Mouse (Mus musculus) liver, embryonic 14.5 days (tissue): ENCODE results near the gene Ramp2.

ENCODE experiments used
- CTCF ChIP-seq: IDR thresholded peaks from 2 replicates; pipeline ENCODE4 v1.5.1; 2016; ENCODE audit warnings: antibody characterized with exemption, low read depth, control low read depth
- EP300 ChIP-seq: IDR thresholded peaks from 2 replicates; pipeline ENCODE4 v1.6.1; 2016; ENCODE audit warnings: antibody characterized with exemption, low read depth

GRCm38 (mm10) chr11:101248258-101248994 lies 2.6 kb downstream of the Ramp2 start:
- TF ChIP-seq CTCF: peak; percentile 78
- TF ChIP-seq EP300: no peak
